Mouse (Mus musculus): ENCODE data around the gene Hormad2.
A peak's percentile ranks its signal among the peaks of the same experiment; 100 is the strongest.

Hormad2 gene

DNA sequence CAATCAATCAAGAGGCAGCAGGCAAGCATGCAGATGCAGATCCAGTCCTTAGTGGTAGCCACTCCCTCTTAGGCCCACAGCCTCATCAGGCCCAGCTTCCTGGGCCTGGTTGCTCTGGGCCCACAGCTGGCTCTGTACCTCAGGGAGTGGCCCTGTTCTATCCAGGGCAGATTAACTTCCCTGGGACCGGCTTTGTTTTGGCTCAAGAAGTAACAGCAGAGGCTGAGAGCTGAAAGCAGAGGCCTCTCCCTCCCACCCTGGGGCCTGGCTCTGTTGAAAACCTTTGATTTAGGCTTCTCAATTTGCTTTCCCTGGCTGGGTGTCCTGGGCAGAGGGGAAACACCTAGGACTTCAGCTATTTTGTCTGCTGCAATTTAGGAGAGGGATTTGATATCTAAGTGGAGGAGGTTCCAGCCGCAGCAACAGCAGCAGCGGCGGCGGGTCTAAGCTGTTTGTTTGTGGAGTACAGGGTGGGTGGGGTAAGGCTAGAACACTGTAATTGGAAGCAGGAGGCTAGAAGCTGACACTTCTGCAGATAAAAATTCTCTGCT lies 138.5 kb downstream of the Hormad2 start:
- DNase-seq (ENCODE audit: low spot score in 2 of 2), result peak in 1 of 2 experiments; percentile 33

DNA sequence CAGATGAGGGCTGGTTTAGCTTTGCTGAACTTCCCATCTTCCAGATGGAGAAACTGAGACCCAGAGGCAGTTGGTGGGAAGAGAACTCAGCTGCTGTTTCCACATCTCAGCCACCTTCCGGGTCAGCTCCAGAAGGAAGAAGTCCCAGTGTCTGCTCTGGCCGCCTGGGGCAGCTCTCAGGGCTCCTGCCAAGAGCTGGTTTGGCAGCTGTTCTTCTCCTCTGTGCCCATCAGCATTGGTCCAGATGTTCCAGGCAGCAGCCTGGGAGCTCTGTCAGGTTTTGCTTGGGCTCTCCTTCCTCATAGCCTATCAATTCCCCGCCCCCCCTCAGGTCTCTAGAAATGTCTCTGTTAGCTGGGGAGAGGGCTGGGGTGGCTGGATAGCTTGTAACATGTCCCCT lies 140.2 kb downstream of the Hormad2 start:
- no peak for DNase-seq (ENCODE audit: low spot score in 2 of 2)

DNA sequence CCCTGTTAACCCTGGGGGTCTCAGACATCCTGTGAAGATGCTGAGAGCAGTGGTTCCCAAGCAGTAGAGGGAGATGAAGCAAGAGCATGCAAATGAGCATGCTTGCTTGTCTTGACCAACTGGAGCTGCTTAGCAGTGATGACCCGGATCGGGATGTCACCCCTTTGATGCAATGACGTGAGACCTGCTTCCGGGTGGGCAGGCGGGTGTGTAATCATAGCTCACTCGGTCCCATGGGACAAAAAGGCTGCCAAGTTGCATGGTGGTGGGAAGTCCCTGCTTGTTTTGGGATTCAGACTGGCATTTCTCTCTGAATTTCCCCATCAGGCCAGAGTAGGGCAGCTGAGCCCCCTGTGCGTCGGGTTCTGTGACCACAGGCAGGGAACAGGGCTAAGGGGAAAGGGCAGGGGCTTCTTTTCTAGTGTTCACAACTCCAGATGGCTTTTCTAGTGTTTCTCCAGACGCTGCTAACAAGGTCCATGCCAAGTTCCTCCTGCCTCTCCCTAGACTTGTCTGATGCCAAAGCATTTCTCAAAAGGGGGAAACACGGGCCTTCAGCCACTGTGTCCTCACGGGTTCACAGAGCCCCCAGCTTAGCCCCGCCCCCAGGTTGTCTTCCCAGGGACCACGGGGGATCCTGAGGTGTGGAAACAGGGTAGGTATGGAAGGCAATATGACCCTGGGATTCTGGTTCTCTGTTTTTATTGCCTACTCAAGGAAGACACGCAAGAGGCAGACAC lies 141.0 kb downstream of the Hormad2 start:
- no peak for DNase-seq (ENCODE audit: low spot score in 2 of 2)

DNA sequence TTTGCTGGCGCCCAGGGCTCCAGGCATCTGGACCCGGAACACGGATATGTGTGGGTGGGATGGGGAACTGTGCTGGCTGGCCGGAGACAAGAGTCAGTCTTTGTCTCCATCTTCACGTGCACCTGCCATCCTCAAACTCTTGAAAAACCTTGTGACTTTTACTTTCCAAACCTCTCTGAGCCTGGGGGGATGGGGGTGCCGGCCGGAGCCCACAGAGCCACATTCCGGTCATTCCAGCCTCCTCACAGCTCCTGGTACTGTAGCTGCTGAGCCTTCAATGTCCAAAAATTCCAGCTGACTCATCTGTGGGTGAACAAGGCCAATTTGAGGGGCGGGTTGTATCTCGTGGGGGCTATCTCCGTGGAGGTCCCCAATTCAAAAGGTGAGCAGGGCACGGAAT lies 141.7 kb downstream of the Hormad2 start:
- no peak for DNase-seq (ENCODE audit: low spot score in 2 of 2)

DNA sequence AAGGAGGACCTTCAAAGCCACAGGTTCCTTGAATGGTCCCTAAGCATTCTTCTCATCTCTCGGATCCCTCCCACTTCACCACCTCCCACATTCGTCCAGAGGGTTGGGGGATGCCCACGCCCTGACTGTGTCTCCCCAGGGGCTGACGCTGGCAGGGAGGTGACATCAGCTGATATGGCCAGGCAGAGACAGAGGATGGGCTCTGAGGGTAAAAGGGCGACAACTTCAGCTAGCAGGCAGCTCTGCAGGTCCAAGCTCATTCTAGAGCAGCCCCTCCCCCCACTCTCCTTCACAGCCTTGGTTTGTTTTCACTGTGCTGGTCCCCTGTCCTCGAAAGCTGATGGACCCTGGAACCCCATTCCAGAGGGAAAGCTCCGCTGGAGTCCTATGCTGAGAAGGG lies 142.3 kb downstream of the Hormad2 start:
- no peak for DNase-seq (ENCODE audit: low spot score in 2 of 2)

DNA sequence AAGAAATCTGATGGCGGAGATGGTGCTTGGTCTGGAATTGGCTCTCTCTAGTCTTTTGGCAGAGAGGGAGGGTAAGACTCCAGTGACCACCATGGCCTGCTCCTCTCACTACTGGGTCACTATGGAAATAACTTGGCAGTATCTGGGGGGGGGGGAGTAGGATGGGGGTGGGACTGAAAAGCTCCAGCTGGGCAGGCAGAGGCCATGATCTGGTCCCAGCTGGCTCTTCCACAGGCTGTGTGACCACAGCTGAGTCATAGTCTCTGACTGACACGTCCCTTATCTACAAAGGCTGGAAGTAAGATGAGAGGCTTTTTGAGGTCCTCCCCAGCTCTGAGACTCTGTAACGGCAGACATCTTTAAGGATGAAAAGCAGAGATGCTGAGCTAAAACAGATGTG lies 143.2 kb downstream of the Hormad2 start:
- no peak for DNase-seq (ENCODE audit: low spot score in 2 of 2)

DNA sequence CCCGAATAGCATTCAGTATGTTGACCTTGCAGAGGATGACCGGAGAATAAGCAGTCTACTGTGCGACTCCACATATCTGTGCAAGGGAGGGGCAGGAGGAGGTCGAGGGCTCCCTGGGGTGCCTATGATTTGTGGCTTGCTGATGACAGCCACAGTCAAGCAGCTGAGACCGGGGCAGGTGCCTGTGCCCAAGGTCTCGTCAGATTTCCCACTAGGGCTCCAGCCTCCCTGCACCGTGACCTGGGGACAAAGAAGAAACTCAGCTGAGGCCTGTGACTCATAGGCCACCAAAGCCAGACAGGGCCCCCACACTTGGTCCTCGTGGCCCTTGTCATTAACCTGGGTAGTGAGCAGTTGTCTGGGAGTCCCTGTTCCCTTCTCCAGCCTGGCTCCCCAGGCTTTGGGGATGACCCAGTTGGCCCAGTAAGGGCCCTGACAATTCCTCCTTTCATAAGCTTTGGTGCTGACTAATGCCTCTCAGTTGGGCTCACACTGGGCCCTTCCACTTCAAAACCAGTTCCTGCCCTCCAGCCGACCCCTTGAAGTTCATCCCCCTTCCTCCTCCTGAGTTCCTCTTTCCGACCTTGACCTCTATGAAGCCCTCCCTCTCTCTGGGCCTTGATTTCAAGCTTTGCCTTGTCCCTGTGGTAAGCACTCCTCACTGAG lies 144.2 kb downstream of the Hormad2 start:
- no peak for DNase-seq (ENCODE audit: low spot score in 2 of 2)

Data from urinary bladder, postnatal 36 days (tissue).